Mouse (Mus musculus) fibroblast of lung, adult 2 months (primary cell): ENCODE measurements around the gene Itpr1.
A peak's percentile ranks its signal among the peaks of the same experiment; 100 is the strongest.

Experiments used
- DNase-seq: peaks from one replicate; pipeline ENCODE4 v3.0.0-alpha.2; 2011; ENCODE audit warnings: low read depth

The Itpr1 gene

GRCm38 (mm10) chr6:108517986-108518385 is 305.1 kb downstream of the Itpr1 start:
- no peak for DNase-seq

GRCm38 (mm10) chr6:108518552-108518951 is 305.7 kb downstream of the Itpr1 start:
- DNase-seq, result no peak

DNA sequence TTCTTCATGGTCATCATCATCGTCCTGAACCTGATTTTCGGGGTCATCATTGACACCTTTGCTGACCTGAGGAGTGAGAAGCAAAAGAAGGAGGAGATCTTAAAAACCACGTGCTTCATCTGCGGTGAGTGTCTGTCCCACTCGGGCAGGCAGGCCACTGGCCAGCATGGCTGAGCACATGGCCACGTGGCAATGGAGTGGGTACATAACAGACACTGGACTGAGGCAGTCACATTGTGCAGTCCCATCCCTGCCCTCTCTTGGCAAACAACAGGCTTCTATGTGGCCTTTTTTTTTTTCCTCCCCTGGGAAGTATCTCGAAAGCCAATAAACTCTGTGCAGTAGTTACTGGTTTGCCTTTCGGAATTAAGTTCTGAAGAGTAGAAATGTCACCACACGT is 306.4 kb downstream of the Itpr1 start:
- DNase-seq, result no peak

DNA sequence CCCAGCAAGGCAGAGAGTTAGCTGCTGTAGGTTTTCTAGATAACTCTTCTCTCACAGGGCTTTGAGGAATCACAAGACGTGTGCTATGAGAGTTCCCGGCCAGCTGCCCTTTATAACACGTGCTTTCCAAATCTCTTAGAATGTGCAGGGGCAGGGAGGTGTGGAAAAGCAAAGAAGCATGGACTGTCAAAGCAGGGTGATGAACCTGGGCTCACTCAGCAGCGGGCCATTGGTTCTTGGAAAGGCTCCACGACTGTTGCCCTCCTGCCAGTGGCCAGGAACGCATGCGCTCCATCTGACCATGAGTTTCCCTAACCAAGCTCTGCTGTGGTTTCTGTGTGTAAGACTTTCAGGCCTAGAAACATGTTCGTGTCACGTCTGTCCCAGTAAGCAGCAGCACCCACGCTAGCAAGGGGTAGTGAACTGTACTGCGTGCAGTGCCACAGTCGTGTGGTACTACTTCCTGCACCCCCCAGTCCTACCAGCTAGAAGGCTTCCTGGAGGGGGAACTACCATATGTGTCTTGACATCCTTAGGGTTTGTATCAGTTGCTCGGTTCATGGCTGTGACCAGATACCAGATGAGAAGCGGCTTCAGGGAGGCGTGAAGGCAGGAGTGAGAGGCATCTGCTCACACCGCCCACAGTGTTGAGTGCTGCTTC is 311.2 kb downstream of the Itpr1 start:
- no peak for DNase-seq

- no peak for DNase-seq
Measured at GRCm38 (mm10) chr6:108524617-108525010, 311.7 kb downstream of the Itpr1 start.

DNA sequence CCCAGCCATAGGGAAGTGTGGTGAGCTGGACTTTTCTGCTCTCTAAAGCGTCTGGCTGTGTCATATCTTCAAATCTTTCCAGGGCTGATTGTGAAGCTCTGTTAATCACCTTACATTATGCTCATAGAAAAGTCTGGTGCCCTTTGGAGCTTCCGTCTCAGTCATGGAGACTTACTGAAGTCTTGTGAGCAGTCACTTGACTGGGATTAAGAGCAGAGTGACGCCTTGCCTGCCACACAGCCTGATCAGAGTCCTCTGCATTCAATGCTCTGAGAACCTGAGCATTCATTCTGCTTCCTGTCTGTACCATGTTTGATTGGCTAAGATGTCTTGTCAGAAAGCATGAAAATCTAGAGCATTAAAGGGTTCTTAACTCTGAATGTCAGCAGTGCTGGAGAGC is 314.7 kb downstream of the Itpr1 start:
- DNase-seq, result no peak

DNA sequence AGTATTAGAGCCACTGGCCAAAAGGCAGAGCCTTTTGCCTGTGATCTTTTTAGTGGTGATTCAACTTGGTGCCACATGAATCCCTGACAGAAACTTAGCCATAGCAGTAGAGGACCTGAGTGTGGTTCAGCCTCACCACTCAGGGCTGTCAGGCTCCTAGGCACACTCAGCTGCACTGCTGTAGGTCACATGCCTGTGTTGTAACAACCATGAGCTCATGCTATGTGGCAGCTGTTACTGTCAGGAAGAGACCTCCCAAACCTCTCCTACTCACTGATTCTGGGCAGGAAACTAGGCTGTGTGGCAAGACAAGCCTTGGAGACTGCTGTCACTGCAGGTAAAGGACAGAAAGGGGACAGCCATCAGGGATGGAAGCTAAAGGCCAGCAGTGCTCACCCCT is 315.1 kb downstream of the Itpr1 start:
- no peak for DNase-seq

- DNase-seq, result no peak
Measured at GRCm38 (mm10) chr6:108529150-108529549, 316.3 kb downstream of the Itpr1 start.

DNA sequence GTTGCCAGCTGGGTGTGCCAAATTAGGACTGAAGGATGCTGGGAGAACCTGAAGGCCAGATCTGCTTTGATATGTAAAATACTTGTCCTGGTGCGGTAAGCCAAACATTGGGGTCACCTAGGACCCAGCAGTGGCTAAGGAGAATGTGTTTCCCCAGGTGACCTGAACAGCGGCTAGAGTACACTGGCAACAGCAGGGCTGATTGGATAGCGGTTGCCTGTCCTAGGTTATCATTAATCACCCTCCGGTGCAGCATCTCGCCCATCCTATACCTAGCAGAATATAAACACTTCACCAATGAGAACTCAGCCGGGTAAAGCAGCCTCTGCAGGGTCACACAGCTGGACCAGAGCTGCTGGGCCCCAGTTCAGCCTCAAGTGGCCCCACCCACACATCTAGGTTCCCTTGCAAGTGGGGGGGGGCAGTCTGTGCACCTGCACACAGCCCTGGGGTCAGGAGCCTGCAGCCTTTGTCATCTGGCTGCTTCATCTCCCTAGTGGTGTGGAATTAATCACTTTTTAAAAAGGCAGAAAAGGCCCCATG is 318.0 kb downstream of the Itpr1 start:
- DNase-seq, result no peak

DNA sequence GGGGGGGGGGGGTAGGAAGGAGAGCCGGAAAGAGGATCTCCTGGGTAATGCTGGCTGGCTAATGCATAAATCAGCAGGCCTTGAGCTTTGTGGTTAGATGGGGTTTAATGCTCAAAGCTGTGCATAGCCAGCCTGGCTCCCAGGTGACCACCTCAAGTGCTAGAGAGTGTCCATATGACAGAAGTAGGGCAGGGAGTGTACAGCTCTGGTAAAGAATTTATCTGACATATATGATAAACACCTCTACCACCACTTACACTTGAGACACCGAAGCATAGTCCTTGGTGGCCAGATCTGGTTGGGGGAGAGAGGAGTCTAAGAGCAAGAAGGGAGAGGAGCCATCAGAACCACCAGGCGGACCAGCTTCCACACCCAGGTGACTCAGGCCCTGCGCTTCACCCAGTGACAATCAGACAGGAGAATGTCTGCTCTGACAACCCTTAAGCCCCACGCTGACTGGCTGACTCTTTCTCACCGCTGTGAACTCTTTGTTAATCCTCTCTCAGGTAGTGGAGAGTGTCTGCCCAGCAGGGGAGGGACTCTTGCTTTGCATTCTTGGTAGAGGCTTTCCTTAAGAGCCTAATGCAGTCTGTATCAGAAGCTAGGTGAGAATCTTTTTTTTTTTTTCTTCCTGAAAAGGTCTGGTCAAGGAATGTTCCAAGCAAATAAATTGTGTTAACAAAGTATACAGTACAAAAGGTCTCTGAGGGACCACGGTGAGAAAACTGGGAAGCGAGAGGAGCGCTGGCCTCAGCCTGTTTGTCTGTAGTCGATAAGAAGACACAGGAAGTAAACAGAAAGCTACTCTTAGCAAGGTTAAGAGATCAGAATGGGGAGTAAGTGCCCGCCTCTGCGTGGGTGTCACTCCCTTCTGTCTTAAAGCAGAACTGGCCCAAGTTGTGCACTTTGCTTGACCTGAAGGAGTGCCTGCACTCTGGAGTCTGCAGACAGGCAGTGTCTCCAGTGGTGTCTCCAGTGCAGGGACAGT is 318.7 kb downstream of the Itpr1 start:
- DNase-seq, result no peak

DNA sequence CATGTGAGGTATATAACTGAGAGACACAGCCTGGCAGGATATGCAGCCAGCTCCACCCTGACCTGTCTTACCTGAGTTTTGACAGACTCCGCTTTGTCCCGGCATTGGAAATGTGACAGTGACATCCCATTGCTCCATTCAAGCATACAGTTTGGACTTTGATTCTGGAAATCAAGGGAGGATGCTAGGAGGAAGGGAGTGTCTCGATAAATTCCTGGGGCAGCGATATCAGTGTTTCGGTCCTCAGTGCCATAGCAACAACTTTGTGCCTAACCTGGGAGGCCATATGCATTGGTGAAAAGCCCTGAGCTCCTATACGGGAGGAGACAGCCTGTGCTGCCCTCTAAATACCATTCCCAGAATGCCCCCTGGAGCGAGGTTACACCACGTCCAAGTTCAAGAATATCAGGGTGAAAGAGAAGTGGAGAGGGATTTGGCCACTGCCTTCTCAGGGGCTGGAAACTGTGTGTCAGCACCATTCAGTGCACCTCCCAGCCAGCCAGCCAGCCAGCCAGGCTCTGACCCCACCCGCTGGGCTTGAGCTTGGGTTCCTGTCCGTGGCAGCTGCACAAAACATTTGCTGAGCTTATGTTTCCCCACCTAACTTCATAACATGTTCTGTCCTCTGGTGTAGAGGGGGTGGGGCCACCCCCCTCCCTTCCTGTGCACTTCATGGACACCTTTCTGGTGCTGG is 319.7 kb downstream of the Itpr1 start:
- peak; percentile 45 for DNase-seq

- no peak for DNase-seq
Measured at GRCm38 (mm10) chr6:108534139-108534538, 321.2 kb downstream of the Itpr1 start.

DNA sequence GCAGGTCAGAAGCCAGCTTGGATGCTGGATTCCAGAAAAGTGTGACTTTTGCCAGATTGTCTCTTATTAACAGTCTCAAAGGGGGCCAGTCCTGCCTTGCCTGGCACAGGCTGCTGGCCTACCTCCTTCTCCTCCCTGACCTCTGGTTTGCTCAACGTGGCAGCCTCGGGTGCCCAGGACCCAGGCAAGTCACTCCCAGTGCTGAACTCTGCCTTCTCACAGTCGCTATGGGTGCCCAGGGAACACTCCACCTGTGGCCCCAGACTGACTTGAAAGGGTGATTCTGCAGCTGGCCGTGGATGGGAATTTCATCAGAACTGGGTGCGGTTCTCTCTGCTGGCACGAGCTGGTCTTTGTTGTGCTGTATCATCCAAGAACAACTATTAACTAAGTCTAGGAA is 321.7 kb downstream of the Itpr1 start:
- DNase-seq, result peak; percentile 40

- DNase-seq, result no peak
Measured at GRCm38 (mm10) chr6:108535309-108535708, 322.4 kb downstream of the Itpr1 start.

GRCm38 (mm10) chr6:108536546-108537317 is 323.8 kb downstream of the Itpr1 start:
- DNase-seq, result peak; percentile 84

DNA sequence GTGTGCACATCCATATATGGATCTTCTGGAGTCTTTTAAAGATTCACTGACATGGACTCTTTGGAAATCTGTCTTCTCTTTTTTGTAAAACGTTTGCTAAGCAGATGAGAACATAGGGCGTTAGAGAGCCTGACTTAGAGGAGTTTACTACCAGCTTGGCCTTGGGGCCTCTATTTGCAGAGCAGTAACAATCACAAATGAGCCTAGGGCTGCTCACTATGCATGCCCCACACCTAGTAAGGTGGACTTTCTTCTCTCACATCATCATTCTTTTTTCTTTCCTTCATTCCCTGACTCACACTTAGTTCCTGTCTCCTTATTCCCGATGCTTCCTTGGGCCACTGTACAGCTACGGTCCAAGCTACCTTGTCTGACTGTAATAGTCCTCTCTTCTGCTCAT is 325.5 kb downstream of the Itpr1 start:
- no peak for DNase-seq

DNA sequence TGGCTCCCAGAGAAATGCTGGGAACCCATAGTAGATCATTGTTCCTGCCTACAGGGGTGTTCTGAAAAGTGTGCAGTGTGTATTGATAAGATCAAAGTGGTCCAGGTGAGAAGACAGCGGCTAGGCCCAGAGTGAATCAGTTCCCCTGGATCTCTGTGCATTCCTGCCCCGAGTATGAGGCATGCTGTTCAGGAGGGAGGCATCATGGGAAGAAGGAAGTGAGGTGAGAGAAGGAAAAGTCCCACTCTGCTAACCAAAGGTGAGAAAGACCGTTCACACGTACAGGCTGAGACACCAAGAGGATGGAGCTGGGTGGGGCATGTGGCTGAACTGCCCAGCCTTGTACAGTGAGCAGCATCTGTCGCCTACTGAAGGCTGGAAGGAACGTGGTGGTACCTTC is 327.5 kb downstream of the Itpr1 start:
- DNase-seq, result no peak

DNA sequence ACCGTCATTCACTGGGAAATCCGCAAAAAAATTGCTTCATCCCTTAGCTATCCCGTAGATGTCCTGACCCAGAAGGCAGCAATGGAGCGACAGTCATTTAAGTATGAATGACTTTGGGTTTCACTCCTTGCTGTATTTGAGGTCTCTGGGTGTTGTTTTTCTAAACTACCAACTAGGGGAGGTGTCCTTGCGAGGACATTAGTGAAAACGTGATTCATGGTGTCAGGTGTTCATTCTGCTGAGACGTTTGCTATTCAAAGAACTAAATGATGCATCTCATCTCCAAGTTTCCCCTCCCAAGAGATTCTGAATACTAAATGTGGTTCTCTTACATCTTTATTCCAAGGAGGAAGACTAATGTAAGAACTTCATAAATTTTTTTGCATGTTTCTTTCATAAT is 332.0 kb downstream of the Itpr1 start:
- no peak for DNase-seq

GRCm38 (mm10) chr6:108545464-108545863 is 332.6 kb downstream of the Itpr1 start:
- DNase-seq, result no peak

- no peak for DNase-seq
Measured at GRCm38 (mm10) chr6:108548413-108548812, 335.5 kb downstream of the Itpr1 start.

DNA sequence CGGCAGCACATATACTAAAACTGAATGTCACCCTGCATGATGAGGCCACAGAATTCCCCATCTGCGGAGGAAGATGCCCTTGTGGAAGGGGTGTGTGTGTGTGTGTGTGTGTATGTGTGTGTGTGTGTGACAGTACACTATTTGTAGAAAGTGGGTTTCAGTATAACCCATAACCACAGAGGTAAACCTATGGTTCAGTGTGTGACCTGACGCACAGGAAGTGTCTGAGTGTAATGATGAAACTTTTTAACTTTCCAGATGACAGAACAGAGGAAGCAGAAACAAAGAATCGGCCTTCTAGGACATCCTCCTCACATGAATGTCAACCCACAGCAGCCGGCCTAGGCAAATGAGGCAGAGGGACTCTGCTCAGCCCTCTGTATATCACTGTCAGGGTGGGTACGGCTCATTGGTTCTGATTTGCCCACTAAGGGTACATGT is 336.6 kb downstream of the Itpr1 start:
- no peak for DNase-seq
